Comparison of ENCODE assay signal across 13 mouse cellular contexts in the genomic region with DNA sequence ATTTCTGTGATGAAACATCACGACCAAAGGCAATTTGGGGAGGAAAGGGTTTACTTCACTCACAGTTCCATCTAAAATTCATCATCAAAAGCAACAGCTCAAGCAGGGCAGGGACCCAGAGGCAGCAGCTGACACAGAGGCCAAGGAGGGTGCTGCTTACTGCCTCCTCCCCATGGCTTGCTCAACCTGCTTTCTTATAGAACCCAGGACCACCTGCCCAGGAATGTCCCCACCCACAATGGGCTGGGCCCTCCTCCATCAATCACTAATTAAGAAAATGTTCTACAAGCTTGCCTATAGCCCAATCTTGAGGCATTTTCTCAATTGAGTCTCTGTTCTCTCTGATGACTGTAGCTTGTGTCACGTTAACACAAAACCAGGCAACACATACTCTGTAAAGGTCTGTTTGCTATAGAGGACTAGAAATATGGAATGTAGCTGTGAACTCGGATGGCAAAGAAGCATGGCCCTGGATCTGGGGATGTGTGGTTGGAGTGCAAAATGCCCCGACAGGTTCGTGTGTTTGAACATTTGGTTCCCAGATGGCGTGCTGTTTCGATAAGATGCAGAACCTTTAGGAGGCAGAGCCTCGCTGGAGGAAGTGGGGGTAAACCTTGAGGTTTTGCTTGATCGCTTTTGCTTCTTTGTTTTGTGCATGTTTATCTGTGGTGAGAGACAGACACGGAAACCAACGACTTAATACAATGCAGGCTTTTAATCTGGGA.
DNase-seq lines count a peak whose midpoint lies in the region; ATAC-seq and TF ChIP-seq lines count a peak whose summit lies in the region.
"Had no signal": no experiment of that assay in that cellular context is flagged by ENCODE, and none has a peak within 500 bp of the region (broad histone marks: within the 10 kb centered on the region; RNA-seq: fewer than 3 reads in every experiment).

No protein-coding gene starts in this region.

- H3K27me3 ChIP-seq in hindbrain, embryonic 13.5 days, result no peaks in the 10 kb centered on the region
- H3K27me3 ChIP-seq in hindbrain, embryonic 11.5 days (ENCODE audit: control insufficient read depth, insufficient read depth, low read length), result no peaks in the 10 kb centered on the region
- peaks cover 4 to 7% of the 10 kb centered on the region in 2 experiments for H3K27me3 ChIP-seq in MEL (ENCODE audit: control insufficient read depth in 1 of 2, insufficient read depth in 2 of 2, low read length in 2 of 2)
- no peaks in the 10 kb centered on the region for H3K27me3 ChIP-seq in limb, embryonic 12.5 days
- H3K27me3 ChIP-seq in splenic B cell, adult 2 months (ENCODE audit: control insufficient read depth, insufficient read depth, low read length, poor library complexity, severe bottlenecking), result no peaks in the 10 kb centered on the region
- H3K27me3 ChIP-seq: intestine, embryonic 15.5 days had no signal

- TF ChIP-seq POLR2A in MEL (IDR thresholded peaks at IDR 0.05; ENCODE audit: control insufficient read depth in 1 of 2, insufficient read depth in 1 of 2, low read depth in 1 of 2, low read length in 2 of 2, poor library complexity in 1 of 2), result no peak

- TF ChIP-seq RAD21 in MEL (IDR thresholded peaks at IDR 0.05; ENCODE audit: low read depth, low read length), result no peak

- no peaks in the 10 kb centered on the region for H3K9me3 ChIP-seq in hindbrain, embryonic 13.5 days
- H3K9me3 ChIP-seq in hindbrain, embryonic 11.5 days (ENCODE audit: control insufficient read depth, low read length), result no peaks in the 10 kb centered on the region
- no peaks in the 10 kb centered on the region for H3K9me3 ChIP-seq in MEL (replicated peaks; ENCODE audit: insufficient read depth, low read length)
- H3K9me3 ChIP-seq in limb, embryonic 12.5 days, result no peaks in the 10 kb centered on the region
- H3K9me3 ChIP-seq: intestine, embryonic 15.5 days had no signal

- no peaks in the 10 kb centered on the region for H3K36me3 ChIP-seq in hindbrain, embryonic 13.5 days
- no peaks in the 10 kb centered on the region for H3K36me3 ChIP-seq in hindbrain, embryonic 11.5 days (ENCODE audit: control insufficient read depth, insufficient read depth, low read length)
- H3K36me3 ChIP-seq in MEL (ENCODE audit: control insufficient read depth in 1 of 2, insufficient read depth in 2 of 2, low read length in 2 of 2), result no peaks in the 10 kb centered on the region
- H3K36me3 ChIP-seq in limb, embryonic 12.5 days, result no peaks in the 10 kb centered on the region
- no peaks in the 10 kb centered on the region for H3K36me3 ChIP-seq in splenic B cell, adult 2 months (ENCODE audit: control insufficient read depth, insufficient read depth, low read length, poor library complexity, severe bottlenecking)
- H3K36me3 ChIP-seq: intestine, embryonic 15.5 days had no signal

- WGBS in hindbrain, embryonic 13.5 days, result 57% methylated on average over 11 of the region's 11 CpGs
- WGBS in hindbrain, embryonic 11.5 days, result 60% methylated on average over 11 of the region's 11 CpGs
- 39% methylated on average over 11 of the region's 11 CpGs for WGBS in limb, embryonic 12.5 days

- no peak for ATAC-seq in hindbrain, embryonic 13.5 days (ENCODE audit: low FRiP score)
- ATAC-seq in hindbrain, embryonic 11.5 days (ENCODE audit: low FRiP score), result no peak
- ATAC-seq in limb, embryonic 12.5 days (ENCODE audit: insufficient number of reproducible peaks, insufficient read depth, low FRiP score, low TSS enrichment, low read depth), result no peak
- no peak for ATAC-seq in frontal cortex, adult (ENCODE audit: low TSS enrichment)
- ATAC-seq: intestine, embryonic 15.5 days had no signal

- 0 out of 2 replicates have a peak overlapping the region, but pooled peaks have one; percentile 42 for H3K27ac ChIP-seq in hindbrain, embryonic 13.5 days
- H3K27ac ChIP-seq in hindbrain, embryonic 11.5 days (ENCODE audit: low read depth, low read length), result no peak overlapping the region
- no peak overlapping the region for H3K27ac ChIP-seq in MEL (ENCODE audit: control insufficient read depth, low read depth, low read length)
- peak overlapping the region; percentile 23; the same call in 1 of the 2 replicates for H3K27ac ChIP-seq in limb, embryonic 12.5 days
- H3K27ac ChIP-seq: intestine, embryonic 15.5 days had no signal

- TF ChIP-seq CTCF in MEL (IDR thresholded peaks at IDR 0.05 in 2 of 3, conservative IDR thresholded peaks at IDR 0.05 in 1 of 3; ENCODE audit: control insufficient read depth in 1 of 3, insufficient read depth in 1 of 3, low read depth in 2 of 3, low read length in 3 of 3, poor library complexity in 1 of 3, severe bottlenecking in 1 of 3), result no peak

- no peak overlapping the region for H3K4me3 ChIP-seq in hindbrain, embryonic 13.5 days
- no peak overlapping the region for H3K4me3 ChIP-seq in hindbrain, embryonic 11.5 days (ENCODE audit: low read depth, low read length)
- no peak overlapping the region for H3K4me3 ChIP-seq in MEL (ENCODE audit: control insufficient read depth in 1 of 2, insufficient read depth in 1 of 2, low read depth in 2 of 2, low read length in 2 of 2)
- H3K4me3 ChIP-seq in limb, embryonic 12.5 days (replicated peaks), result no peak overlapping the region
- H3K4me3 ChIP-seq: intestine, embryonic 15.5 days had no signal

- no peak for TF ChIP-seq EP300 in MEL (IDR thresholded peaks at IDR 0.05; ENCODE audit: low read depth in 1 of 2, low read length in 2 of 2)

- H3K79me2 ChIP-seq in MEL (ENCODE audit: control insufficient read depth, insufficient read depth, low read length, poor library complexity), result no peaks in the 10 kb centered on the region

- H3K9ac ChIP-seq in hindbrain, embryonic 13.5 days, result no peak overlapping the region
- H3K9ac ChIP-seq in hindbrain, embryonic 11.5 days (ENCODE audit: low read depth, low read length), result no peak overlapping the region
- H3K9ac ChIP-seq in MEL (ENCODE audit: control insufficient read depth, low read depth, low read length, poor library complexity, severe bottlenecking), result no peak overlapping the region
- no peak overlapping the region for H3K9ac ChIP-seq in limb, embryonic 12.5 days (replicated peaks)
- H3K9ac ChIP-seq: intestine, embryonic 15.5 days had no signal

- H3K4me2 ChIP-seq in hindbrain, embryonic 13.5 days, result no peak overlapping the region
- H3K4me2 ChIP-seq in hindbrain, embryonic 11.5 days (replicated peaks; ENCODE audit: low read depth, low read length), result no peak overlapping the region
- peak overlapping the region; percentile 0; the same call in 1 of the 2 replicates for H3K4me2 ChIP-seq in limb, embryonic 12.5 days
- H3K4me2 ChIP-seq: intestine, embryonic 15.5 days had no signal

- DNase-seq in hindbrain, embryonic 11.5 days (ENCODE audit: low spot score), result no peak
- peak; percentile 26 for DNase-seq in MEL (ENCODE audit: low read depth, low spot score)
- peak; percentile 26 for DNase-seq in splenic B cell, adult 2 months (ENCODE audit: low read depth, low spot score)
- no peak for DNase-seq in right cerebral cortex, postnatal 4 days
- no peak for DNase-seq in embryo, embryonic 10 days (ENCODE audit: low spot score)
- DNase-seq: adrenal gland, adult 8-10 months; cerebellum, adult 18-20 months; layer of hippocampus, adult 9-11 months; lung, adult 18-20 months had no signal

- H3K4me1 ChIP-seq in hindbrain, embryonic 13.5 days (replicated peaks), result peaks cover 22% of the 10 kb centered on the region
- H3K4me1 ChIP-seq in hindbrain, embryonic 11.5 days (replicated peaks; ENCODE audit: control insufficient read depth, insufficient read depth, low read length), result no peaks in the 10 kb centered on the region
- no peaks in the 10 kb centered on the region for H3K4me1 ChIP-seq in MEL (ENCODE audit: control insufficient read depth in 1 of 2, insufficient read depth in 2 of 2, low read length in 2 of 2)
- peaks cover 12% of the 10 kb centered on the region for H3K4me1 ChIP-seq in limb, embryonic 12.5 days (replicated peaks)
- H3K4me1 ChIP-seq: intestine, embryonic 15.5 days had no signal

TF ChIP-seq in MEL, 35 proteins besides CTCF, POLR2A, EP300 and RAD21:
- TF ChIP-seq MYB (IDR thresholded peaks at IDR 0.05; ENCODE audit: low read depth, low read length) (no peak), JUND (IDR thresholded peaks at IDR 0.05; ENCODE audit: low read depth, low read length) (no peak), USF1 (IDR thresholded peaks at IDR 0.05; ENCODE audit: low read depth, low read length) (no peak), ZKSCAN1 (IDR thresholded peaks at IDR 0.05; ENCODE audit: low read depth, low read length) (no peak), SMC3 (IDR thresholded peaks at IDR 0.05; ENCODE audit: low read depth, low read length) (no peak), GABPA (IDR thresholded peaks at IDR 0.05; ENCODE audit: low read depth, low read length) (no peak), MAZ (IDR thresholded peaks at IDR 0.05; ENCODE audit: low read depth, low read length) (no peak), HCFC1 (IDR thresholded peaks at IDR 0.05; ENCODE audit: low read depth, low read length) (no peak), MXI1 (IDR thresholded peaks at IDR 0.05; ENCODE audit: low read depth, low read length) (no peak), GATA1 (IDR thresholded peaks at IDR 0.05; ENCODE audit: low read depth, low read length) (no peak), NRF1 (IDR thresholded peaks at IDR 0.05; ENCODE audit: insufficient read depth, low read depth, low read length, poor library complexity, severe bottlenecking) (no peak), ZC3H11A (IDR thresholded peaks at IDR 0.05; ENCODE audit: low read depth, low read length) (no peak), ELF1 (IDR thresholded peaks at IDR 0.05; ENCODE audit: low read depth, low read length) (no peak), SIN3A (IDR thresholded peaks at IDR 0.05; ENCODE audit: low read length) (no peak), ZMIZ1 (IDR thresholded peaks at IDR 0.05; ENCODE audit: low read depth, low read length) (no peak), POLR2AphosphoS5 (IDR thresholded peaks at IDR 0.05; ENCODE audit: borderline replicate concordance, low read depth, low read length) (no peak)

Comparison
In these comparisons a context has a peak if more than half of its experiments do, and no peak if none do; other contexts are left out.
1. H3K27ac ChIP-seq: peak in hindbrain, embryonic 13.5 days (single experiment) and limb, embryonic 12.5 days (single experiment); none in hindbrain, embryonic 11.5 days (single experiment) and MEL (single experiment).
2. DNase-seq: peak in MEL (single experiment) and splenic B cell, adult 2 months (single experiment); none in hindbrain, embryonic 11.5 days (single experiment), right cerebral cortex, postnatal 4 days (single experiment) and embryo, embryonic 10 days (single experiment).